Mouse (Mus musculus): ENCODE measurements around the gene Cryab.

- TF ChIP-seq EP300 (IDR thresholded peaks at IDR 0.05; ENCODE audit: low read depth), result no peak
- no peak for TF ChIP-seq CTCF (IDR thresholded peaks at IDR 0.05; ENCODE audit: low read depth)
These were observed 39.8 kb upstream of the Cryab start for GRCm38 (mm10) chr9:50711337-50711736.
